Mouse (Mus musculus) urinary bladder, postnatal 25 days (tissue): Measurements from ENCODE around the gene Mbd3.

Experiments used
- DNase-seq: peaks from one replicate; pipeline ENCODE4 v3.0.0; 2022; ENCODE audit warnings: low spot score

Gene Mbd3

GRCm38 (mm10) chr10:80399191-80399972 is at the start of gene Mbd3:
Gene Mbd3, minus strand, starts transcription at chr10:80399550.
- DNase-seq = peak; percentile 99

- peak; percentile 75 for DNase-seq
Observed at GRCm38 (mm10) chr10:80445898-80446601, 46.7 kb upstream of the Mbd3 start.

- DNase-seq = no peak
Observed at GRCm38 (mm10) chr10:80445052-80445451, 45.7 kb upstream of the Mbd3 start.

- DNase-seq = no peak
Observed at GRCm38 (mm10) chr10:80444339-80445045, 45.1 kb upstream of the Mbd3 start.

GRCm38 (mm10) chr10:80443575-80444278 is 44.4 kb upstream of the Mbd3 start:
- DNase-seq = no peak

GRCm38 (mm10) chr10:80442989-80443388 is 43.6 kb upstream of the Mbd3 start:
- no peak for DNase-seq

DNA sequence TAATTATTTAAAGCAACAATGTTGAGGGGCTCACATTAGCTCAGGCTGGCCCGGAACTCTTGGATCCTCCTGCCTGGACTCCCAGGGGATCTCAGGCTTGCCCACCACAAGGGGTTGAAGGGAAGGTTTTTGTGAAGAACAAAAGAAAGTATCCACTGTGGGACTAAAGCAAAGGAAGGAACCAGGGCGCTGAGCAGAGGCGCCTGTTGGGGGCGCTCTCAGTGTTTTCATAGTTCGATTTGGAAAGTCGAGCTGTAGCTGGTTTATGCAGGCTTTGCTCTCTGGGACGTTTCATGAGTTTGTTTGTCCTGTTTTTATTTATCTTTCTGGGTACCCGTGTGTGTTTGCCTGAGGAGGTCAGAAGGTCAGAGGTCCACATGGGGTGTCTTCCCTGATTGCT is 42.2 kb upstream of the Mbd3 start:
- no peak for DNase-seq

GRCm38 (mm10) chr10:80440031-80440430 is 40.7 kb upstream of the Mbd3 start:
- no peak for DNase-seq

- peak; percentile 50 for DNase-seq
Observed at GRCm38 (mm10) chr10:80437973-80438372, 38.6 kb upstream of the Mbd3 start.

DNA sequence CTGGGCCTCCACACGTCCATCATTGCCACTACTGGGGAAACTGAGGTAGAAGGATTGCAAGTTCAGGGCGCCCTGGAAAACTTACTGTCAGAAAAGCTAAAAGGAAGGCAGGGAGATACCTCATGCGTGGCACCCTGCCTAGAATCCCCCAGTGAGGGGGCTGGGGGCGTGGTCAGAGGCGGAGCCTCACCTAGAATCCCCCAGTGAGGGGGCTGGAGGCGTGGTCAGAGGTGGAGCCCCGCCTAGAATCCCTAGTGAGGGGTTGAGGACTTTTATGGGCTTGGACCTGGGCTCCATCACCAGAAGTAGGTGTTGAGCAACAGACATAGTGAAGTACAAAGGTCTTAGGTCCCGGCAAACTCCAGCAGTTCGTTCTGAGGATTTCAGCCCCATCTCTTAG is 36.9 kb upstream of the Mbd3 start:
- peak; percentile 47 for DNase-seq

DNA sequence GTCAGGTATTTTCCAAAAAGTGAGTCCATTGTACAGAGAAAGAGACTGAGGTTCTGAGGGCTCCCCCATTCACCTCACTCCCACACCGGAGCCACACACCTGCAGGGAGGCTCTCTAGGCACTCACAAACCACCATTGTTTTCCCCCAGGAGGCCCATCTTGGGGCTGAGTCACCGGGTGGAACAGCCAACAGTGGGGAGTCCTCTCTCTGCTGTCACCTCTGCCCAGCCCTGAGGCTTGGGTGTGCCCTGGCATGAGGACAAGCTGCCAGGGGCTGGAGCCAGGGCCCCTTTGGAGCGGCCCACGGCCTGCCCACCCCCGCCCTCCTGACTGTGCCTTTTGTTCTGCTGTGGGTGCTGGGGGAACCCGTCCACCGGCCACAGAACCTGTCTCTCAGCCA is 36.4 kb upstream of the Mbd3 start:
- DNase-seq = peak; percentile 29

- DNase-seq = no peak
Observed at GRCm38 (mm10) chr10:80434823-80435222, 35.5 kb upstream of the Mbd3 start.

- DNase-seq = no peak
Observed at GRCm38 (mm10) chr10:80434233-80434592, 34.9 kb upstream of the Mbd3 start.

GRCm38 (mm10) chr10:80433513-80434232 is 34.3 kb upstream of the Mbd3 start, which contains the start of gene Tcf3:
Gene Tcf3, minus strand, starts transcription at chr10:80433647.
- peak; percentile 95 for DNase-seq

DNA sequence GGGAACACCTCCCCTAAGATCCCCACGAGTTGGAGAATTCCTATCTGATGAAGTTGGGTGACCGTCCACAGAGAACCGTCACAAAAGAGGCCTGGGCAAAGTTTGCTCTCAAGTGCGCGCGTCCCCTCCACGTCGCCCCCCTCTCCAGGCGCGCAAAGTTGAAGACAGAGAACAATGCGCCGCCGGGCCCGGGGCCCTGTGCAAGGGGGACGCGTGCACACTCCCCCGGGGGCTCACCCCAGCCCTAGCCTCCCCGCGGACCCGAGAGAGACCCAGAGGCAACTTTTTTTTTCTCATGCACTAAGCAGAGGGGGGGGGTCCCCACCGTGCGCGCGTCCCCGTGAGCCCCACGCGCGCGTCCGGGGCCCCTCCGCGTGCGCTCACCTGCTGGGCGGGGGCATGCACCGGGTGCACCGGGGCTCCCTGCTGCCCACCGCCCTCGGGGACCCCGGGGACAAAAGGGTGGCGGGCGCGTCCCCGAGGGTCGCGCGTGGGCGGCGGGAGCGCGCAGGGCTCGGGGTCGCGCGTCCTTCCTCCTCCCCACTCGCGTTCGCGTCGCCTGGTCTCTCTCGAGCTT is 33.7 kb upstream of the Mbd3 start:
- peak; percentile 31 for DNase-seq

- no peak for DNase-seq
Observed at GRCm38 (mm10) chr10:80432387-80432785, 33.0 kb upstream of the Mbd3 start.

GRCm38 (mm10) chr10:80431570-80432386 is 32.4 kb upstream of the Mbd3 start:
- DNase-seq = no peak

DNA sequence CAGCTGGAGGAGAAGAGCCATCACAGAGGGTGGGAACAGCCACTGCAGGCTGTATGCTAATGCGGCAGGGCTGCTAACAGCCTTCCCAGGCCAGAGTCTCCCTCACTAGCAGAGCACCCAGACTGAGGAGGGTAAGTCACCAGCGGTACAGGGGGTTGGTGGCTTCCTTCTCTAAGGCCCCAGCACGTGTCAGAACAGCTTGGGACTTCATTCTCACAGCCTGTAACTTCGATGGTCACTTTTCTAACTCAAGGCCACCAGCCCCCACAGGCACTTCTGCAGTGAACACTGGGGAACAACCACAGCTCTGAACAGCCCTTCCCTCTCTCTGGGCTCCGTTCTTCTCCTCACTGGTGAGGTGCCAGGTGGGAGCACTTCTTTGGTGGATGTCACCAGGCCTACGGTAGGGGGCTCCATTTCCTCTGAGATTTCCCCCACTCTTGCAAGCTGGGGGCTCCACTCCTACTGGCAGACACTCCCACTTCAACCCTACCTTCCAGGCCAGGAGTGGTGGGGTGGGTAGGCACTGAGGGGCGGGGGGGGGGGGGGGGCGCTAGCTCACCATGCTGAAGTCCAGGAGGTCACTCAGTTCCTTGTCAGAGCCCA is 31.1 kb upstream of the Mbd3 start:
- DNase-seq = no peak

DNA sequence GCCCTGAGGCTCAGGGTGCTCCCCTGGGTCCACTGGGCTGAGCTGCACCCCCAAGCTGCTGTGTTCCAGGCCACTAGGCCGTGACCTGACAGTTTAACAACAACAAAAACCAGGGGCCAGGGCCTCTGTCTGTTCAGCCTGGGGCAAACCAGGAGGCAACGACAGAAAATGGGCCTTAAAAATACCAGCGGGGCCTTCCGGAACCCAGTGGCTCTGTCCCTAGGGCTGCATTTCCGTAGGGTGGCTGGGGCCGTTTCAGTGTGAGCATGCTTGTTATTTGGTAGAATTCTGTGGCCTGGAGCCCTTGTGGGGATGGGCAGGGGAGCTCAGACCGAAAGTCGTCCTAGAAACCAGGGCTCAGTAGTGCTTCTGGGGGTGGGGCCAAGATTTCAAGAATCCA is 30.4 kb upstream of the Mbd3 start:
- no peak for DNase-seq

- no peak for DNase-seq
Observed at GRCm38 (mm10) chr10:80425041-80425440, 25.7 kb upstream of the Mbd3 start.
